Mouse (Mus musculus) liver, adult (tissue): ENCODE measurements at regions not wholly inside any gene's neighbourhood (a gene's known extent, or its start where the extent isn't known, plus 50 kb on each side); places are given as distances from the start of the nearest gene placed in this dataset.

Experiments used
- GATA4 ChIP-seq: IDR thresholded peaks from 2 replicates; pipeline ENCODE4 v1.6.1; 2014; ENCODE audit warnings: mild to moderate bottlenecking, low read length; ENCODE audit not compliant: insufficient replicate concordance

- TF ChIP-seq GATA4: no peak
Observed at GRCm38 (mm10) chr16:28990666-28991065, 61.2 kb upstream of the Mb21d2 start.

DNA sequence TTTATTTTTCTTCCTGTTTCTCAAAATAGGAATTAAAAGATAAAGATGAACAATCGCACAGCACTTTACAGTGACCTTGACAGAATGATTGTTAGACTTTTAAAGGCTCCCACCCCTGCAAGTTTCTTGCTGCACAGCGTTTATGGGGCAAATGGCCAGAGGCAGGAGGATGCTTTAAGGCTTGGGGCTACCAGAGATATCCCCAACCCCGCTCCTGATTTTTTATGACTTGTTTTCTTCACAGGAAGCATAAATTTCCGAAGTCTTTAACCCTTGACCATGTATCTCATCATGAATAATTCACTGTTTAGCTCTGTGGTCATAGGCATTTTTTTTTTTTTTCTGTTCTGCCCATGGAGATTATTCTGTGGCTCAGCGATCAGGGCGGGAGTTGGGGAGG, 55.5 kb upstream of the Mb21d2 start:
- peak; percentile 75; the same call in 1 of the 2 replicates for TF ChIP-seq GATA4

GRCm38 (mm10) chr16:28982901-28983300, 53.4 kb upstream of the Mb21d2 start:
- TF ChIP-seq GATA4: no peak
